Mouse (Mus musculus) ES-Bruce4 (cell line): ENCODE results near the gene Wdr38.

Source experiments
- CTCF ChIP-seq: IDR thresholded peaks from one replicate; pipeline ENCODE4 v1.8.1; 2011; ENCODE audit warnings: low read depth, low read length
- EP300 ChIP-seq: IDR thresholded peaks from 2 replicates; pipeline ENCODE4 v1.6.1; 2011; ENCODE audit warnings: low read depth, low read length; ENCODE audit not compliant: insufficient read depth

- TF ChIP-seq CTCF, result no peak
- no peak for TF ChIP-seq EP300
Measured at GRCm38 (mm10) chr2:39031611-39032010, 34.3 kb downstream of the Wdr38 start.
